Mouse (Mus musculus) limb, embryonic 11.5 days (tissue): ENCODE results near the gene Prl2c5. TPM values are rescaled to one million over a fixed set of nuclear protein-coding genes. Genes with fewer than 3 reads are reported as not detected.
A peak's percentile ranks its signal among the peaks of the same experiment; 100 is the strongest.
"Not testable (repeated sequence)": the region's sequence is repeated elsewhere in the genome, so short reads cannot be mapped to it uniquely, and the experiment has no call there.

Experiments
- ATAC-seq: fragments of 200-750 bp; cut with Nextera tagmentation; 2 replicates; pipeline ENCODE4 v1.8.0; 2017; ENCODE audit warnings: low read depth; ENCODE audit not compliant: insufficient number of reproducible peaks, low FRiP score, low TSS enrichment
- DNase-seq: peaks from one replicate; pipeline ENCODE4 v3.0.0-alpha.2; 2015; ENCODE audit warnings: low spot score
- H3K27ac ChIP-seq: fragments of 300-500 bp; sonication (generic); replicated peaks from 2 replicates; pipeline ENCODE4 v1.5.1; 2014; ENCODE audit warnings: low read depth, mild to moderate bottlenecking, low read length
- H3K27me3 ChIP-seq: fragments of 300-500 bp; sonication (generic); 2 replicates; pipeline ENCODE4 v1.6.1; 2014; ENCODE audit warnings: mild to moderate bottlenecking, low read length, mixed read lengths; ENCODE audit not compliant: control insufficient read depth, insufficient read depth
- H3K36me3 ChIP-seq: fragments of 300-500 bp; sonication (generic); 2 replicates; pipeline ENCODE4 v1.6.1; 2014; ENCODE audit warnings: mild to moderate bottlenecking, low read length, moderate library complexity, mixed read lengths; ENCODE audit not compliant: control insufficient read depth, insufficient read depth
- H3K4me1 ChIP-seq: fragments of 300-500 bp; sonication (generic); 2 replicates; pipeline ENCODE4 v1.6.1; 2014; ENCODE audit warnings: low read length, mixed read lengths; ENCODE audit not compliant: control insufficient read depth, insufficient read depth
- H3K4me2 ChIP-seq: fragments of 300-500 bp; sonication (generic); 2 replicates; pipeline ENCODE4 v1.6.1; 2014; ENCODE audit warnings: low read depth, mild to moderate bottlenecking, moderate library complexity; ENCODE audit not compliant: severe bottlenecking
- H3K4me3 ChIP-seq: fragments of 300-500 bp; sonication (generic); 2 replicates; pipeline ENCODE4 v1.5.1; 2014; ENCODE audit warnings: low read depth, low read length
- H3K9ac ChIP-seq: fragments of 300-500 bp; sonication (generic); 2 replicates; pipeline ENCODE4 v1.6.1; 2014; ENCODE audit warnings: mild to moderate bottlenecking, low read length
- H3K9me3 ChIP-seq: fragments of 300-500 bp; sonication (generic); 2 replicates; pipeline ENCODE4 v1.6.1; 2016; ENCODE audit warnings: low read length; ENCODE audit not compliant: control insufficient read depth
- WGBS: fragments of 180-500 bp; shearing (Covaris S2); extraction: QIAGEN DNeasy Blood & Tissue Kit; methylation state at CpG from one replicate; pipeline ENCODE4 v1.1.7; 2014; 5-methylcytosine and 5-hydroxymethylcytosine counted together
- polyA plus RNA-seq: library from polyadenylated mRNA; unstranded; fragments of >200 nt; fragmentation: Nextera tagmentation; extraction: Ambion mirVana; gene quantifications from 2 replicates; pipeline ENCODE4 v1.2.1, GENCODE M21; 2014

Prl2c5 gene
- polyA plus RNA-seq, 1 experiment from 2014 or later = not detected

DNA sequence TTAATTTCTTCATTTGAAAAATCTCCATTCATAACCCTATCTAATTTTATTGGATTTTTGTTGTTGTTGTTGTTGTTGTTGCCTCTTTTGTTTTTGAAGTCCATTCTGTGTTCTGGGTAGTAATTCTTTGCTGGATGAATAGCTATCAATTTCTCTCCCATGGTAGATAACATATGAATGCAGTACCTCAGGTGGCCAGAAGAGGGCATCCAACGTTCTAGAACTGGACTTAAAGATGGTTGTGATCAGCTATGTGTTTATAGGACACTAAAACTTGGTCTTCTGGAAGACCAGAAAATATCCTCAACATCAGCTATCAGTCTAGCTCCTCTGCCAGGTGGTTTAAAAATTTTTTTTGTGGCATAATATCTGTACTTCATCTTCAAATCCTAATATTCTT is 54.9 kb downstream of the Prl2c5 start:
- not testable (repeated sequence) for H3K4me1 ChIP-seq, H3K27me3 ChIP-seq, H3K4me2 ChIP-seq, H3K27ac ChIP-seq, H3K36me3 ChIP-seq, ATAC-seq, H3K9me3 ChIP-seq, H3K9ac ChIP-seq, H3K4me3 ChIP-seq
- 0% methylated on average over 1 of the region's 1 CpGs for WGBS
- DNase-seq = peak; percentile 36

Other genes starting within 250 kb of the Prl2c5 start
- 0.56 and 0.60 TPM in 2 replicates for gene Prl2c2, start 177.3 kb upstream of the Prl2c5 start, polyA plus RNA-seq
- gene Gpr137b, start 211.3 kb downstream of the Prl2c5 start, polyA plus RNA-seq = 18.3 and 19.6 TPM in 2 replicates